Mouse (Mus musculus) A20 (cell line): ENCODE results near the gene Zmynd11.
"Not testable (repeated sequence)": the region's sequence is repeated elsewhere in the genome, so short reads cannot be mapped to it uniquely, and the experiment has no call there.

ENCODE experiments used
- DNase-seq: peaks from one replicate; pipeline ENCODE4 v3.0.0-alpha.2; 2011; ENCODE audit warnings: low read depth, low spot score

The Zmynd11 gene

GRCm38 (mm10) chr13:9764646-9765536 lies at the start of gene Zmynd11:
Zmynd11 (minus strand) TSS chr13:9765330.
- no peak for DNase-seq

DNA sequence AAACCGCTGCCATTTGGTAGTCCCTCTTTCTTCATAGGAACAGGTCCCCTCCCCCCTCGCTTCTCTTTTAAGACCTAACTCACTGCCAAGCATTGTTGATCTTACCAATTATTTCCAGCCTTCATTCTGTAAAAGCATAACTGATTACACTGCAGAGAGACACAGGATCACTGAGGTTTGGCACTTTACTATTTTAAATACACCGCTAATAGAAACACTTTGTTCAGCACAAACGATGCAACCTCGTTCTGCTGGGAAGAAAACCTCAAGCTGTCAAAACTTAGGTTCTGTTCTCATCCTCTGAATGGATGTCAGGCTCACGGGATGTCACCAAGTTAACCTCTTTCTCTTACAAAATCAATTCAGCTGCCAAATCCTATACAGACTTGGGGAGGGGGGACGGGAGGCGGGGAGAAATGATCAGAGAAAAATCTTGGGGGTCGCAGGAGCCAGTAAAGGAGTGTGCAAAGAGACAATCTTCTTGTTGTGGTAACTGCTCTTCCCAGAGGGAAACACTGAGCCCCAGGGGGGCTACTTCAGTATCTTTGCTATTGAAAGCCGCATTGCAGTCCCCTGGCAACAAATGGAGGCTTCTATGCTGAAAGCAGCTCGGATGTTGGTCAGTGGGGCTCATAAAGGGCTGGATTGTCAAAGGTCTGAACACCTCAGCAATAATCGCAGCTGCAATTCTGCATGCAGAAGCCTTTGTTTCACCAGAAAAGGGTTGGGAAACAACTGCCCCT lies 30.9 kb upstream of the Zmynd11 start:
- no peak for DNase-seq

- no peak for DNase-seq
Observed at GRCm38 (mm10) chr13:9786050-9786449, 20.9 kb upstream of the Zmynd11 start.

DNA sequence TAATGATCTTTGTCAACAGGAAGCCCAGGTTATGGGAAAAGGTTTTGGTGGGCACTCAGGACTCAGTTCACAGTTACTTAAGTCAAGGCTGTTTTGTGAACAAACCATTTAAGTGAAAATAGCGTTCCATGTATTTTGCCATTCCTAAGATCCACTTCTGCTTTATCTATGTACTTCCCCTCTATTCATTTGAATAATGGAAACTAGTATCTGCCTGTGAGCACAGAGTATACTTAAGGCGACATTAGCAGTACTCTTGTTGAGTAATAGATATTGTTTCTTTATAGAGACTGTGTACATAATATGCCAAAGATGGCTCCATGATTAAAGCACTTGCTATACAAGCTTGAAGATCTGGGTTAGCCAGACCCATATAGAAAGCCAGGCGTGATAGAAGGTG lies 18.6 kb upstream of the Zmynd11 start:
- DNase-seq: no peak

DNA sequence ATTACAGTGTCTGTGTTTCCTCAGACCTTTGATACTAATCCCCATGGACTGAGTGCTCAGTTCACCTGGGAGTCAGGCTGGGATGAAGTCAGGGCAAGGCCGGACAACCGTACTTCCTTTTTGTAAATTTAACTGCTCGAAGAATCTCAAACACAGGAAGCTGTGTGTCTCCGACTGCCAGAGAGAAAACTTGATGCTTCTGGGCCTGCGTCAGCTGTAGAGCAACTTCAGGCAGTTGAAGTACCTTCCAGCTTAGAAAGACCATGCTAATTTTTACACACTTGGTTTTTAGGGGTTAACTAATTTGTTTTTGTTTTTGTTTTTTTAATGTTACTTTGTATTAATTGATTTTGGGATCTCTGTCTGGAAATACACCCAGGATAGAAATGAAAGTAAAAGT lies 10.8 kb upstream of the Zmynd11 start:
- no peak for DNase-seq

DNA sequence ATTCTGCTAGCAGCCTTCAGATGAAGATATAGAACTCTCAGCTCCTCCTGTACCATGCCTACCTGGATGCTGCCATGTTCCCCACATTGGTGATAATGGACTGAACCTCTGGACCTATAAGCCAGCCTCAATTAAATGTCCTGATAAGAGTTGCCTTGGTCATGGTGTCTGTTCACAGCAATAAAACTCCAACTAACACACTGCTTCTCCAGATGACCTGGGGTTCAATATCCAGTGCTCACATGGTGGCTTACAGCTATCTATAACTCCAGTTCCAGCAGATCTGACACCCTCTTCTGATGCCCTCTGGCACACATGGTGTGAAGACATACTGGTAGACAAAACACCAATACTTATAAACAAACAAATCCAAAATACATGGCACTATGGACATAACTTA lies 8.9 kb upstream of the Zmynd11 start:
- DNase-seq: no peak

DNA sequence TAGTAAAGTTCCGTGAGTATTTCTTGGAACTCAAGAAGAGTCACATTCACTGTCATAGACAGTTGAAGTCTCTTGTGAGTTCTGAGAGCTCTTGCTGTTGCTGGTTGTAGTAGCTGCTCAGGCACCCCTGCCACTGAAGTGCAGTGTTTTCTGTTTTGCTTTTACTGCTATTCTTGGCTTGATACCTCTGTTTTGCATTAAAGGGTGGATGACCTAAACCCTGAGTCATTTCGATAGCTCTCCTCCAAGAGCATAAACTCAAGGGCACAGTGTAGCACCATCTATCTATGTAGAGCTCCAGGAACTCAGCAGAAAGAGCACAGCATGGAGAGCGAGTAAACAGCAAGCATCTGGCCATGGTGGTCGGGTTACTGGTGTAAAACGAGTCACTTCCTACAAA lies 2.1 kb upstream of the Zmynd11 start:
- DNase-seq: no peak

DNA sequence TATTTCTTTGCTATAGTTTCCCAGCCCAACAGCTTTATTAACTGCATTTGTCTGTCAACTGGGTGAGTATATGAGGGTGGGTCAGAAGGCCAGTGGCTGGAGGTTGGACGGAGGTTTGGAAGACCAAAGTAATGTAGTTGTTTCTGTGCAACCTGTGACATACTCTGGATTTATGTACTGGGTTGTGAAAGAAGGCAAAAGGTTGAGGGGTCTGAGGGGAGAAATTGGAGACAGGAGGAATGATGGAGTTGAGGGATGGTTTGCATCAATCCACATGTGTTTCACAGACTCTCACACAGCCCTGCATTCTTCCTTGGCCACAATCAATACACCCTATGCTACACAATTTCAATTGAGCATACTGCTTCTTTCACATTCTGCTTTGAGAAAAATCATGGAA lies 1.4 kb upstream of the Zmynd11 start:
- no peak for DNase-seq

- DNase-seq: no peak
Observed at GRCm38 (mm10) chr13:9765537-9765851, 364 bp upstream of the Zmynd11 start.

- DNase-seq: no peak
Observed at GRCm38 (mm10) chr13:9763828-9764645, 1.1 kb downstream of the Zmynd11 start.

GRCm38 (mm10) chr13:9763100-9763827 lies 1.9 kb downstream of the Zmynd11 start:
- no peak for DNase-seq

GRCm38 (mm10) chr13:9760057-9760456 lies 5.1 kb downstream of the Zmynd11 start:
- DNase-seq: no peak

GRCm38 (mm10) chr13:9757842-9758491 lies 7.2 kb downstream of the Zmynd11 start:
- no peak for DNase-seq

DNA sequence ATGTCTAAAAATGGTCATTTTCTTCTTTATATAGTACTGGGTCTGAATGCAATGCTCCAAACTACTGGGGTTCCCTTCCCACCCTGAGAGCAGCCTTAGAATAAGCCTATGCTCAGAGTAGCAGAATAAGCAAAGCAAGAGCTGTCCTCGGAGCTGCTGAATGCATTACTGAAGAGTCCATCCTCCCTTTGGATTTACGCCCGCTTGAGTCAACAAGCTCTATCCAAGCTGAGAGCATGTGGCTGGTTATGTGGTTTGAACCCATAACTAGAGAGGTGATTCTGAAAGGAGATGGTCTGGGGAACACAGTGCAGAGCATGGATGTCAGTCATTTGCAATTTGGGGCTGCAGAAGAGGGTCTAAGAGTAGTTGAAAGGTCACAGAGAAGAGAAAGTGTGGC lies 11.4 kb downstream of the Zmynd11 start:
- DNase-seq: no peak

DNA sequence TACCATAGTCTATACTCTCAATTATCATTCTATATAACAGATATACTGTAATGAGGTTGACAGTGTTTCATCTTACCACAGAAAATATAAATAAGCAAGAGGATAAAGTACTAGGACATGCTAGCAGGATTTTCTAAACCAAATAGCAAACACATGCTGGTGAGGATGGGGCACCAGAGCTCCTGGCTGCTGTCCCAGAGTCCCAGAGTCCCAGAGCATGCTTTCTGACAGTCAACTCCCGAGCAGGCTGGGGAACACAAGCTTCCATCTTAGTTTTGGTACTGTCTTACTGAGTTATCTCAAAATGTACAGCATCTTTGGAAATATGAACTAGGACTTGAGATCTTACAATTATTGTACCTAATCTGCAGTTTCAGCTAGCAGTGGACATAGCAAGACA lies 14.8 kb downstream of the Zmynd11 start:
- DNase-seq: no peak

GRCm38 (mm10) chr13:9749796-9750195 lies 15.3 kb downstream of the Zmynd11 start:
- no peak for DNase-seq

- DNase-seq: no peak
Observed at GRCm38 (mm10) chr13:9738190-9738589, 26.9 kb downstream of the Zmynd11 start.

GRCm38 (mm10) chr13:9737024-9737423 lies 28.1 kb downstream of the Zmynd11 start:
- DNase-seq: no peak

- not testable (repeated sequence) for DNase-seq
Observed at GRCm38 (mm10) chr13:9732262-9732661, 32.9 kb downstream of the Zmynd11 start.

DNA sequence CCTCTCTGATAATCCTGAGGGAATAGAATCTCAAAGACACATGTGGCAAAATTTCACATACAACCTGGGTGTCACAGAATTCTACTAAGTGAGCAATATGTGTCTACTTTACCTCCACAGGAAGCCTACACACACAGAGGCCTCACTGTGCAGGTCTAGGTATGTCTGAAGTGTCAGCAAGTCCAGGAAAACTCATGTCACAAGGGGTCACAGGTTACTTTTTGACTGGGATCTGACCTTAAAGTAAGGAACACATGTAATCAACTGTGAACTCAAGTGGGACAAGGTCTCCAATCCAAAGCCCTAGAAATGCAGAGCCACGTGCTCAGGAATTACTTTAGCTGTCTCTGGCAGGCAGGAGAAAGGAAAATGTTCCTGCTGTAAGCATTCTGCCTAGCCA lies 36.1 kb downstream of the Zmynd11 start:
- DNase-seq: no peak

- DNase-seq: no peak
Observed at GRCm38 (mm10) chr13:9715224-9715623, 49.9 kb downstream of the Zmynd11 start.
